Mouse (Mus musculus): ENCODE results near the gene Gm21663.
"Not testable (repeated sequence)": the region's sequence is repeated elsewhere in the genome, so short reads cannot be mapped to it uniquely, and the experiment has no call there.

DNA sequence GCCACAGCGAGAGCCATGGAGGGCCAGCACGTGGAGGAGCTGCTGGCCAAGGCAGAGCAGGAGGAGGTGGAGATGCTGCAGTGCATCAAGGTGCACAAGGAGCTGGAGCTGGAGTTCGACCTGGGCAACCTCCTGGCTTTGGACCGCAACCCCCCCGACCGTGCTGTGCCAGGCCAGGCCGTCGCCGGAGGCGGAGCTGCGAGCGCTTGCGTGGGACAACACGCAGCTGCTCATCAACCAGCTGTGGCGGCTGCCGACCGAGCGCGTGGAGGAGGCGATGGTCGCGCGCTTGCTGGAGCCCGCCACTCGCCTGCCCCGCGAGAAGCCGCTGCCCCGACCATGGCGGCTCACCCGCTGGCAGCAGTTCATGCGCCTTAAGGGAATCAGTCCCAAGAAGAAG lies 14.4 kb upstream of the Gm21663 start:
- not testable (repeated sequence) for TF ChIP-seq CTCF (IDR thresholded peaks at IDR 0.05; ENCODE audit: low read depth, low read length); GATA1 (IDR thresholded peaks at IDR 0.05; ENCODE audit: borderline replicate concordance, low read length); TAL1 (conservative IDR thresholded peaks at IDR 0.05; ENCODE audit: low read depth, low read length); POLR2AphosphoS5 (IDR thresholded peaks at IDR 0.05; ENCODE audit: insufficient replicate concordance, low read depth, low read length); GATA2 (IDR thresholded peaks at IDR 0.05; ENCODE audit: borderline replicate concordance, low read depth, low read length)
